Mouse (Mus musculus): ENCODE measurements around the gene Ralgapa2. TPM values are rescaled to one million over a fixed set of nuclear protein-coding genes. Genes with fewer than 3 reads are reported as not detected.
A peak's percentile ranks its signal among the peaks of the same experiment; 100 is the strongest.

Ralgapa2 gene
- 10 to 100 TPM in 2 of 3 experiments, 1 to 10 TPM in 1; 7.4 to 13.3 (median 11.4) TPM for polyA plus RNA-seq (2017; shearing (Covaris generic))

- peak; percentile 94 for ATAC-seq
These were observed at the start of gene Ralgapa2 for GRCm38 (mm10) chr2:146511911-146512580. Gene Ralgapa2, minus strand, starts transcription at chr2:146512344.

GRCm38 (mm10) chr2:146561505-146561904 lies 49.4 kb upstream of the Ralgapa2 start:
- ATAC-seq: no peak

GRCm38 (mm10) chr2:146560633-146561043 lies 48.5 kb upstream of the Ralgapa2 start:
- no peak for ATAC-seq

- ATAC-seq: no peak
These were observed 44.0 kb upstream of the Ralgapa2 start for GRCm38 (mm10) chr2:146556148-146556547.

- ATAC-seq: no peak
These were observed 43.2 kb upstream of the Ralgapa2 start for GRCm38 (mm10) chr2:146555351-146555750.

- ATAC-seq: no peak
These were observed 41.6 kb upstream of the Ralgapa2 start for GRCm38 (mm10) chr2:146553701-146554100.

GRCm38 (mm10) chr2:146551818-146552217 lies 39.7 kb upstream of the Ralgapa2 start:
- ATAC-seq: no peak

GRCm38 (mm10) chr2:146549111-146549776 lies 37.1 kb upstream of the Ralgapa2 start:
- no peak for ATAC-seq

GRCm38 (mm10) chr2:146544155-146544814 lies 32.1 kb upstream of the Ralgapa2 start:
- no peak for ATAC-seq

GRCm38 (mm10) chr2:146533118-146533949 lies 21.2 kb upstream of the Ralgapa2 start:
- ATAC-seq: no peak

GRCm38 (mm10) chr2:146532493-146532892 lies 20.3 kb upstream of the Ralgapa2 start:
- ATAC-seq: no peak

GRCm38 (mm10) chr2:146525483-146525882 lies 13.3 kb upstream of the Ralgapa2 start:
- ATAC-seq: no peak

GRCm38 (mm10) chr2:146524685-146525415 lies 12.7 kb upstream of the Ralgapa2 start:
- no peak for ATAC-seq

- peak; percentile 49 for ATAC-seq
These were observed 4.8 kb upstream of the Ralgapa2 start for GRCm38 (mm10) chr2:146516894-146517293.

GRCm38 (mm10) chr2:146515081-146515480 lies 2.9 kb upstream of the Ralgapa2 start:
- ATAC-seq: no peak

GRCm38 (mm10) chr2:146512581-146512920 lies 407 bp upstream of the Ralgapa2 start:
- ATAC-seq: no peak

GRCm38 (mm10) chr2:146511401-146511865 lies 711 bp downstream of the Ralgapa2 start:
- ATAC-seq: peak; percentile 25

GRCm38 (mm10) chr2:146510780-146511179 lies 1.4 kb downstream of the Ralgapa2 start:
- ATAC-seq: no peak

GRCm38 (mm10) chr2:146502578-146503311 lies 9.4 kb downstream of the Ralgapa2 start:
- no peak for ATAC-seq

GRCm38 (mm10) chr2:146500067-146500466 lies 12.1 kb downstream of the Ralgapa2 start:
- ATAC-seq: no peak

GRCm38 (mm10) chr2:146499111-146499510 lies 13.0 kb downstream of the Ralgapa2 start:
- no peak for ATAC-seq
